Mouse (Mus musculus) bone marrow macrophage, adult 2 months (primary cell): Measurements from ENCODE around the gene Ndufs7.

Experiments
- CTCF ChIP-seq: IDR thresholded peaks from 2 replicates; pipeline ENCODE4 v1.5.1; 2012; ENCODE audit warnings: low read depth, mild to moderate bottlenecking, low read length, moderate library complexity
- POLR2A ChIP-seq: IDR thresholded peaks from 2 replicates; pipeline ENCODE4 v1.6.1; 2012; ENCODE audit warnings: mild to moderate bottlenecking, low read depth, low read length, borderline replicate concordance

GRCm38 (mm10) chr10:80204055-80204454 lies 44.9 kb upstream of the Ndufs7 start:
- TF ChIP-seq CTCF (no peak), POLR2A (no peak)
